Mouse (Mus musculus) naive thymus-derived CD4-positive, alpha-beta T cell, adult 5 months (primary cell): Measurements from ENCODE around the gene Hist1h3i. TPM values are rescaled to one million over a fixed set of nuclear protein-coding genes. Genes with fewer than 3 reads are reported as not detected.

ENCODE experiments used
- polyA plus RNA-seq: library from polyadenylated mRNA; unstranded; fragments of 100-300 nt; shearing (Covaris generic); gene quantifications from one replicate; pipeline ENCODE4 v1.2.1, GENCODE M21; 2017

Hist1h3i gene
- polyA plus RNA-seq, result 1.9 TPM

DNA sequence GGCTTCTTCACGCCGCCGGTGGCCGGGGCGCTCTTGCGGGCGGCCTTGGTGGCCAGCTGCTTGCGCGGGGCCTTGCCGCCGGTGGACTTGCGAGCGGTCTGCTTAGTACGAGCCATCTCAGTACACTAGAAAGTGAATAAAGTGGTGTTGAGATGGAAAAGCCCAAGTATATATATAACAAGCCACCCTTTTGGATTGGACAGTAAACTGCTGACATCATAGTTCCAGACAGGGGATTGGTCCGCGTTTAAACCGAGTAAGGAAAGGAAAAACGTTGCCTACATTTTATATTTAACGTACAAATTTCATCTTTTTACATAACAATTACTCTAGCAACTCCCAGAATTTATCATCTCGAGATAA, at the start of gene Hist1h3i:
Hist1h3i (minus strand) TSS at position 116 of the 363 bp plus-strand sequence.

DNA sequence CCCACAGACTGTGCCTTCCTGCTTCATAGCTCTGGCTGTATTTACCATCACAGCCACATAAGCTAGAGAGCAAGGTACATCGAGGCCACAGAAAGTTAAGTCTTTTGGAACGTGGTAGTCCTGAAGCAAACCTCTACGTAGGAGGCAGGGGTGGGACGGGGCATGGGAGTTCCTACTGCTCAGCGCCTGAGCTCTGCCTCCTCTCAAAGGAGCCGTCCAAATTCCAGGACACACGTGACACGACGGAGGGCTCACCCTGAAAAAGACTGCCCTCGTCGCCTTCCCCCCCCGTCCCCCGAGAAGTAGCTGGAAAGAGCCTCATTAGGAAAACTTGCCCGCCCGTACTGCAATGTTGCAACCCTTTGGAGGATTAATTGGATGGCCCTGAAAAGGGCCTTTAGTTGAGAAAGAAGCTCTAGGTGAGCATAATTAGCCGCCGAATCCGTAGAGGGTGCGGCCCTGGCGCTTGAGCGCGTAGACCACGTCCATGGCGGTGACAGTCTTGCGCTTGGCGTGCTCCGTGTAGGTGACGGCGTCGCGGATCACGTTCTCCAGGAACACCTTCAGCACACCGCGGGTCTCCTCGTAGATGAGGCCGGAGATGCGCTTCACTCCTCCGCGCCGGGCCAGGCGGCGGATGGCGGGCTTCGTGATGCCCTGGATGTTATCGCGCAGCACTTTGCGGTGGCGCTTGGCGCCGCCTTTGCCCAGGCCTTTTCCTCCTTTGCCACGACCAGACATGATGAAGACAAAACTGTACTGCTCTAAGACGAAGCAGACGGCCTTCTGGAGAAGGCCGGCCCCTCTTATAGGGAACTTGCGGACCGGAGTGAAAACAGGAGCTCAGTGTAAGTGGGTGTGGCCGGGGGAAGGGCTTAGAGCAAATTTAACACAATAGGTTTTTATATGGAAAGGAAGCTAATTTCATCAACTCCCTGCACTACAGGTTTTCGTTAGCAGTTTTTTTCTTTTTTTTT, 48.5 kb upstream of the Hist1h3i start, which contains the start of gene Hist1h4n:
Hist1h4n (minus strand) TSS at position 779 of the 977 bp plus-strand sequence.

DNA sequence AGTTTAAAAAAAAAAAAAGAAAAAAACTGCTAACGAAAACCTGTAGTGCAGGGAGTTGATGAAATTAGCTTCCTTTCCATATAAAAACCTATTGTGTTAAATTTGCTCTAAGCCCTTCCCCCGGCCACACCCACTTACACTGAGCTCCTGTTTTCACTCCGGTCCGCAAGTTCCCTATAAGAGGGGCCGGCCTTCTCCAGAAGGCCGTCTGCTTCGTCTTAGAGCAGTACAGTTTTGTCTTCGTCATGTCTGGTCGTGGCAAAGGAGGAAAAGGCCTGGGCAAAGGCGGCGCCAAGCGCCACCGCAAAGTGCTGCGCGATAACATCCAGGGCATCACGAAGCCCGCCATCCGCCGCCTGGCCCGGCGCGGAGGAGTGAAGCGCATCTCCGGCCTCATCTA, 28.4 kb upstream of the Hist1h3i start, which contains the start of gene Hist1h4m:
Hist1h4m (plus strand) TSS at position 208 of the 400 bp plus-strand sequence.

DNA sequence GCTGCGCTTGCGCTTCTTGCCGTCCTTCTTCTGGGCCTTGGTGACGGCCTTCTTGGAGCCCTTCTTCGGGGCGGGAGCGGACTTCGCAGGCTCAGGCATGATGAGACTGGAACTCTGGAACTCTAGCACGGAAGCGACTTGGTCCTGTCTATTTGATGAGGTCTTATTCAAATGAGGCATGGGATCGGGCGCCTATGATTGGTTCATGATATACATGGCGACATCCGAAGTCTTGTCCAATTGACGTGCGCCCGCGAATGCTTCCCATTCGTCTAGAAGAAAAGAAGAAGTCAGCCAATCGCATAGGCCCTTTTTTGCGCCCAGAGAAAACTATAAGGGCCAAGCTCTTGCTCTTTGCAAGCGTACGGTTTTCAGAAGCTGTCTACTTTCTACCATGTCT, 26.9 kb upstream of the Hist1h3i start, which contains the start of the genes Hist1h2bq and Hist1h2ao:
Hist1h2bq (minus strand) TSS at position 125 of the 400 bp plus-strand sequence.
Hist1h2ao (plus strand) TSS at position 393 of the 400 bp plus-strand sequence.

DNA sequence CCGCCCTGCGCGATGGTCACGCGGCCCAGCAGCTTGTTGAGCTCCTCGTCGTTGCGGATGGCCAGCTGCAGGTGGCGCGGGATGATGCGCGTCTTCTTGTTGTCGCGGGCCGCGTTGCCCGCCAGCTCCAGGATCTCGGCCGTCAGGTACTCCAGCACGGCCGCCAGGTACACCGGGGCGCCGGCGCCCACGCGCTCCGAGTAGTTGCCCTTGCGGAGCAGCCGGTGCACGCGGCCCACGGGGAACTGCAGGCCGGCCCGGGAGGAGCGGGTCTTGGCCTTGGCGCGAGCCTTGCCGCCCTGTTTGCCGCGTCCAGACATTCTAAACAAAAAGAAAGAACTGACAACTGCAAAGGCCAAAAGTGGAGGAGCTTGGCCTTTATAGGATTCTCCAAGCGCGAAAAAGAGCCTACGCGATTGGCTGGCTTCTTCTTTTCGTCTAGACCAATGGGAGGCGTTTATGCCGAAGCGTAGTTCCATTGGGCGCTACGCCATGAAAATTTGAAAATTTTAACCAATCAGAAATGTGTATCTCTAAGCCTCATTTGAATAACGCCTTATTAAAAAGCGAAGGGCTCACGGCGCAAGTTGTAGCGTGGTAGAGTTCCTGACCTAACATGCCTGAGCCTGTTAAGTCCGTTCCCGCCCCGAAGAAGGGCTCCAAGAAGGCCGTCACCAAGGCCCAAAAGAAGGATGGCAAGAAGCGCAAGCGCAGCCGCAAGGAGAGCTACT, 3.9 kb upstream of the Hist1h3i start, which contains the start of the genes Hist1h2an and Hist1h2bp:
Hist1h2an (minus strand) TSS at position 320 of the 731 bp plus-strand sequence.
Hist1h2bp (plus strand) TSS at position 563 of the 731 bp plus-strand sequence.

DNA sequence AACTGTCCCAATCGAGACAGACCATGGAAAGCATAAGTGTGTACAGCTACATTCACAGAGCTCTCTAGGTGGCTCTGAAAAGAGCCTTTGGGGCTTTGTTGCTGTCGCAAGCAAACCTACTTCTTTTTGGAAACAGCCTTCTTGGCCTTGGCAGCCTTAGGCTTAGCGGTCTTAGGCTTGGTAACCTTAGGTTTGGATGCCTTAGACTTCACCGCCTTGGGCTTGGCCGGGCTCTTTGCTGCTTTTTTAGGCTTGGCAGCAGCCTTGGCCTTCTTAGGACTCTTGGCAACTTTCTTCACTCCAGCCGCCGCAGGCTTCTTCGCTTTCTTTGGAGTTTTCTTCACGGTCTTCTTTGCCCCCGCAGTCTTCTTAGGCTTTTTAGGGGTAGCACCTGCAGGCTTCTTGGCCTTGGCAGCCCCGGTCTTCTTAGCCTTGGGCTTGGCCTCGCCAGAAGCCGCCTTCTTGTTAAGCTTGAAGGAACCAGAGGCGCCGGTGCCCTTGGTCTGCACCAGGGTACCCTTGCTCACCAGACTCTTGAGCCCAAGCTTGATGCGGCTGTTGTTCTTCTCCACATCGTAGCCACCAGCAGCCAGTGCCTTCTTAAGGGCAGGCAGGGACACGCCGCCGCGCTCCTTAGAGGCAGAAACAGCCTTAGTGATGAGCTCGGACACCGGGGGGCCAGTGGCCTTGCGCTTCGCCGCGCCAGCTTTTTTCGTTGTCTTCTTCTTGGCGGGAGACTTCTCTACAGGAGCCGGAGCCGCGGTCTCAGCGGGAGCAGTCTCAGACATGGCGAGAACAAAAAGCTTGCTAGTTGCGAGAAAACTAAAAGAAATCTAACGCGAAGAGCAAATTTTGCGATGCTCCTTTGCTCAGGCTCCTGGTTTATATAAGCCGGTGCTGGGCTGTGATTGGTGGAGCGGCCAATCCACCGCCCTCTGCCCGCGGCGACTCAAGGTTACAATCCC, 3.1 kb downstream of the Hist1h3i start, which contains the start of gene Hist1h1b:
Hist1h1b (minus strand) TSS at position 859 of the 965 bp plus-strand sequence.

DNA sequence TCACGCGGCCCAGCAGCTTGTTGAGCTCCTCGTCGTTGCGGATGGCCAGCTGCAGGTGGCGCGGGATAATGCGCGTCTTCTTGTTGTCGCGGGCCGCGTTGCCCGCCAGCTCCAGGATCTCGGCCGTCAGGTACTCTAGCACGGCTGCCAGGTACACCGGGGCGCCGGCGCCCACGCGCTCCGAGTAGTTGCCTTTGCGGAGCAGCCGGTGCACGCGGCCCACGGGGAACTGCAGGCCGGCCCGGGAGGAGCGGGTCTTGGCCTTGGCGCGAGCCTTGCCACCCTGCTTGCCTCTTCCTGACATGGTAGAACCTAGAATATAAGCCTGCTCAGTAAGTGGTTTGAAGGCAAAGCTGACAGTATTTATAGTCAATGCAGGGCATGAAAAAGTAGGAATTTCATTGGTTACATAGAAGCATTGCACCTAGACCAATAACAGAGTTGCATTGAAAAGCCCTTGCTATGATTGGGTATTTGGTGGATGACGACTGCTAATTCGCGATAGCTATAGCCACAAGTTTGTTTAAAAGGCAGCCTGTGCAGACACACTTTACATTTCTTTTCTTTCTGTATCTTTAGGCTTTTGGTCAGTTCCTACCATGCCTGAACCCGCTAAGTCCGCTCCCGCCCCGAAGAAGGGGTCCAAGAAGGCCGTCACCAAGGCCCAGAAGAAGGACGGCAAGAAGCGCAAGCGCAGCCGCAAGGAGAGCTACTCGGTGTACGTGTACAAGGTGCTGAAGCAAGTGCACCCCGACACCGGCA, 29.5 kb downstream of the Hist1h3i start, which contains the start of the genes Hist1h2ak and Hist1h2bn:
Hist1h2ak (minus strand) TSS at position 304 of the 762 bp plus-strand sequence.
Hist1h2bn (plus strand) TSS at position 600 of the 762 bp plus-strand sequence.

DNA sequence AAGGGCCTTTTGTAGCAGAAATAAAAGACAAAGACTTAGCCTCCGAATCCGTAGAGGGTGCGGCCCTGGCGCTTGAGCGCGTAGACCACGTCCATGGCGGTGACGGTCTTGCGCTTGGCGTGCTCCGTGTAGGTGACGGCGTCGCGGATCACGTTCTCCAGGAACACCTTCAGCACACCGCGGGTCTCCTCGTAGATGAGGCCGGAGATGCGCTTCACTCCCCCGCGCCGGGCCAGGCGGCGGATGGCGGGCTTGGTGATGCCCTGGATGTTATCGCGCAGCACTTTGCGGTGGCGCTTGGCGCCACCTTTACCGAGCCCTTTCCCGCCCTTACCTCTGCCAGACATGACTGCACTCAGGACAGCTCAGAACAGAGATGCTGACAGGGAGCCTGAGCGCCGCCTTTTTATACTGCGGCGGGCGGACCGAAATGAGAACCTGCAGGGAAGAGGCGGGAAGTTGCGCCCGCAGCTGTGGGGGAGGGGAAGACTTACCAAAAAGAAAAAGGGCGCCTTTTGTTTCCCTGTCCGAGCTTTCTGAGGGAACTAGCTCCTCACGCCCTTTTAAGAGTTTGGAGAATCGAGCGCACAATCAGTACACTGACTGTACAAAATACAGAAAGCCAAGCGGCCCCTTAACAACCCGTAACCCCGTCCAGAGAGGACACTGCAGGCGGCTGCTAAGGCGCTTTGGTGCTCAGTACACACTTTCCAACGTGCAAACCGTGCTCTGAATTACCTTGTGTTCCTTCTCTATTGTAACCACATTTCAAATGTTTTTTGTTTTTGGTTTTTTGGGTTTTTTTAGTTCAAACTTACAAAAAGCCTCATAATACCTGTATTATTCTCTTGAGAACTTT, 32.8 kb downstream of the Hist1h3i start, which contains the start of gene Hist1h4k:
Hist1h4k (minus strand) TSS at position 347 of the 859 bp plus-strand sequence.

DNA sequence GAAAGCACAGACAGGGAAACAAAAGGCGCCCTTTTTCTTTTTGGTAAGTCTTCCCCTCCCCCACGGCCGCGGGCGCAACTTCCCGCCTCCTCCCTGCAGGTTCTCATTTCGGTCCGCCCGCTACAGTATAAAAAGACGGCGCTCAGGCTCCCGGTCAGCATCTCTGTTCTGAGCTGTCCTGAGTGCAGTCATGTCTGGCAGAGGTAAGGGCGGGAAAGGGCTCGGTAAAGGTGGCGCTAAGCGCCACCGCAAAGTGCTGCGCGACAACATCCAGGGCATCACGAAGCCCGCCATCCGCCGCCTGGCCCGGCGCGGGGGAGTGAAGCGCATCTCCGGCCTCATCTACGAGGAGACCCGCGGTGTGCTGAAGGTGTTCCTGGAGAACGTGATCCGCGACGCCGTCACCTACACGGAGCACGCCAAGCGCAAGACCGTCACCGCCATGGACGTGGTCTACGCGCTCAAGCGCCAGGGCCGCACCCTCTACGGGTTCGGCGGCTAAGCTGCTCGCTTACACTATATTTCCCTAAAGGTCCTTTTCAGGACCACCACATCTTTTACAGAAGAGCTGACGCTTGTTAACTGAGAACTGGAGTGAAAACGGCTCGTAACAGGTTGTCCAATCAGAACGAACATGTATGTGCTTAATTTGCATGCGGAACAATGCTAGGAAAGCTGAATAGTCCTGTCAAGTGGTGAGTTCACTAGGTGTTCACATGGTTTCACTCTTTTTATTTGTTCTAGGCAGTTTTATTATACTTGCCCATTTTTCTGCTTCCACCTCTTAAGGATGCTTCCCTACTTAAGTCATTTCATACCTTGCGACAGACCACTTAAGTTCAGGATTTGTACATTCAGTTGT, 48.0 kb downstream of the Hist1h3i start, which contains the start of gene Hist1h4j:
Hist1h4j (plus strand) TSS at position 159 of the 862 bp plus-strand sequence.

Other genes with a start within 250 kb of the Hist1h3i start
- gene Olfr1366, start 240.6 kb downstream of the Hist1h3i start, polyA plus RNA-seq, result 0.11 TPM
- not detected for gene Olfr1535, start 223.5 kb downstream of the Hist1h3i start, polyA plus RNA-seq
- not detected for gene Olfr1364, start 201.6 kb downstream of the Hist1h3i start, polyA plus RNA-seq
- not detected for gene Olfr1362, start 169.3 kb downstream of the Hist1h3i start, polyA plus RNA-seq
- gene Olfr11, start 140.9 kb downstream of the Hist1h3i start, polyA plus RNA-seq, result not detected
- not detected for gene Olfr1361, start 120.0 kb downstream of the Hist1h3i start, polyA plus RNA-seq
- gene Olfr1360, start 106.0 kb downstream of the Hist1h3i start, polyA plus RNA-seq, result not detected
- not detected for gene Olfr1359, start 85.3 kb downstream of the Hist1h3i start, polyA plus RNA-seq
- gene Hist1h2bl, start 67.2 kb downstream of the Hist1h3i start, polyA plus RNA-seq, result not detected
- gene Hist1h2ai, start 66.9 kb downstream of the Hist1h3i start, polyA plus RNA-seq, result not detected
- 1.7 TPM for gene Hist1h3h, start 65.7 kb downstream of the Hist1h3i start, polyA plus RNA-seq
- gene Hist1h2bm, start 61.3 kb downstream of the Hist1h3i start, polyA plus RNA-seq, result not detected
- 1.1 TPM for gene Hist1h4j, start 48.3 kb downstream of the Hist1h3i start, polyA plus RNA-seq
- 10.0 TPM for gene Hist1h4k, start 32.9 kb downstream of the Hist1h3i start, polyA plus RNA-seq
- gene Hist1h2ak, start 29.5 kb downstream of the Hist1h3i start, polyA plus RNA-seq, result 4.1 TPM
- 2.5 TPM for gene Hist1h2bn, start 29.2 kb downstream of the Hist1h3i start, polyA plus RNA-seq
- gene Hist1h1b, start 2.7 kb downstream of the Hist1h3i start, polyA plus RNA-seq, result 0.97 TPM
- gene Hist1h2an, start 3.8 kb upstream of the Hist1h3i start, polyA plus RNA-seq, result 2.3 TPM
- not detected for gene Hist1h2bp, start 4.1 kb upstream of the Hist1h3i start, polyA plus RNA-seq
- 6.5 TPM for gene Hist1h2bq, start 26.8 kb upstream of the Hist1h3i start, polyA plus RNA-seq
- 14.0 TPM for gene Hist1h2ao, start 27.1 kb upstream of the Hist1h3i start, polyA plus RNA-seq
- 29.9 TPM for gene Hist1h4m, start 28.4 kb upstream of the Hist1h3i start, polyA plus RNA-seq
- gene Hist1h4n, start 48.8 kb upstream of the Hist1h3i start, polyA plus RNA-seq, result 31.0 TPM
- 68.0 TPM for gene Hist1h2ap, start 50.1 kb upstream of the Hist1h3i start, polyA plus RNA-seq
- gene Hist1h2br, start 50.4 kb upstream of the Hist1h3i start, polyA plus RNA-seq, result 6.1 TPM
- 0.66 TPM for gene Zfp184, start 161.7 kb upstream of the Hist1h3i start, polyA plus RNA-seq
- not detected for gene Pom121l2, start 197.8 kb upstream of the Hist1h3i start, polyA plus RNA-seq
- 0.34 TPM for gene Prss16, start 226.4 kb upstream of the Hist1h3i start, polyA plus RNA-seq